Mouse (Mus musculus) heart, embryonic 11.5 days (tissue): ENCODE measurements around the gene Slc25a12. TPM values are rescaled to one million over a fixed set of nuclear protein-coding genes. Genes with fewer than 3 reads are reported as not detected.

ENCODE experiments used
- ATAC-seq: fragments of 200-750 bp; cut with Nextera tagmentation; replicated peaks from 2 replicates; pipeline ENCODE4 v1.8.0; 2017; ENCODE audit warnings: moderate library complexity; ENCODE audit not compliant: insufficient number of reproducible peaks, low FRiP score, low TSS enrichment
- H3K27ac ChIP-seq: fragments of 300-500 bp; sonication (generic); 2 replicates; pipeline ENCODE4 v1.5.1; 2014; ENCODE audit warnings: mild to moderate bottlenecking, low read depth, low read length
- H3K27me3 ChIP-seq: fragments of 300-500 bp; sonication (generic); 2 replicates; pipeline ENCODE4 v1.6.1; 2014; ENCODE audit warnings: mild to moderate bottlenecking, low read length, mixed read lengths; ENCODE audit not compliant: control insufficient read depth, insufficient read depth
- H3K36me3 ChIP-seq: fragments of 300-500 bp; sonication (generic); 2 replicates; pipeline ENCODE4 v1.6.1; 2014; ENCODE audit warnings: mild to moderate bottlenecking, low read length, moderate library complexity, mixed read lengths; ENCODE audit not compliant: control insufficient read depth, insufficient read depth
- H3K4me1 ChIP-seq: fragments of 300-500 bp; sonication (generic); 2 replicates; pipeline ENCODE4 v1.6.1; 2014; ENCODE audit warnings: low read length; ENCODE audit not compliant: control insufficient read depth, insufficient read depth
- H3K4me2 ChIP-seq: fragments of 300-500 bp; sonication (generic); 2 replicates; pipeline ENCODE4 v1.6.1; 2014; ENCODE audit warnings: mild to moderate bottlenecking, moderate library complexity
- H3K4me3 ChIP-seq: fragments of 300-500 bp; sonication (generic); 2 replicates; pipeline ENCODE4 v1.5.1; 2014; ENCODE audit warnings: low read depth, low read length
- H3K9ac ChIP-seq: fragments of 300-500 bp; sonication (generic); 2 replicates; pipeline ENCODE4 v1.6.1; 2014; ENCODE audit warnings: mild to moderate bottlenecking, low read depth, low read length, moderate library complexity
- H3K9me3 ChIP-seq: fragments of 300-500 bp; sonication (generic); replicated peaks from 2 replicates; pipeline ENCODE4 v1.6.1; 2016; ENCODE audit warnings: low read length; ENCODE audit not compliant: control insufficient read depth
- WGBS: fragments of 180-500 bp; shearing (Covaris S2); extraction: QIAGEN DNeasy Blood & Tissue Kit; methylation state at CpG from one replicate; pipeline ENCODE4 v1.1.7; 2014; ENCODE audit not compliant: insufficient replicate concordance; 5-methylcytosine and 5-hydroxymethylcytosine counted together
- polyA plus RNA-seq: library from polyadenylated mRNA; unstranded; fragments of >200 nt; fragmentation: Nextera tagmentation; extraction: Ambion mirVana; gene quantifications from 2 replicates; pipeline ENCODE4 v1.2.1, GENCODE M21; 2014

The Slc25a12 gene
- polyA plus RNA-seq, 1 experiment from 2014 or later = 86.9 TPM

GRCm38 (mm10) chr2:71269332-71269731, 98.2 kb downstream of the Slc25a12 start:
- Histone ChIP-seq H3K9me3 (no peaks in the 10 kb centered on the region), H3K9ac (no peak overlapping the region), H3K4me3 (no peak overlapping the region), H3K27ac (no peak overlapping the region), H3K36me3 (peaks cover 9% of the 10 kb centered on the region), H3K4me1 (no peaks in the 10 kb centered on the region), H3K4me2 (no peak overlapping the region), H3K27me3 (no peaks in the 10 kb centered on the region)
- WGBS = 21% methylated on average over 1 of the region's 1 CpGs
- no peak for ATAC-seq

GRCm38 (mm10) chr2:71268691-71269090, 98.9 kb downstream of the Slc25a12 start:
- Histone ChIP-seq H3K27me3 (no peaks in the 10 kb centered on the region), H3K9me3 (no peaks in the 10 kb centered on the region), H3K36me3 (peaks cover 9% of the 10 kb centered on the region), H3K4me3 (no peak overlapping the region), H3K27ac (no peak overlapping the region), H3K4me1 (no peaks in the 10 kb centered on the region), H3K4me2 (no peak overlapping the region), H3K9ac (no peak overlapping the region)
- ATAC-seq = no peak
- WGBS = 88% methylated on average over 8 of the region's 8 CpGs

- no peak overlapping the region for H3K9ac ChIP-seq
- H3K27ac ChIP-seq = no peak overlapping the region
- peaks cover 23% of the 10 kb centered on the region for H3K36me3 ChIP-seq
- 93% methylated on average over 20 of the region's 20 CpGs for WGBS
- no peak for ATAC-seq
- no peak overlapping the region for H3K4me2 ChIP-seq
- no peak overlapping the region for H3K4me3 ChIP-seq
- no peaks in the 10 kb centered on the region for H3K4me1 ChIP-seq
- H3K9me3 ChIP-seq = no peaks in the 10 kb centered on the region
- no peaks in the 10 kb centered on the region for H3K27me3 ChIP-seq
Observed at GRCm38 (mm10) chr2:71264585-71264984, 103.0 kb downstream of the Slc25a12 start.

- WGBS = 89% methylated on average over 7 of the region's 7 CpGs
- no peaks in the 10 kb centered on the region for H3K9me3 ChIP-seq
- peaks cover 26% of the 10 kb centered on the region for H3K36me3 ChIP-seq
Observed at GRCm38 (mm10) chr2:71256581-71256980, 111.0 kb downstream of the Slc25a12 start.

GRCm38 (mm10) chr2:71254836-71255235, 112.7 kb downstream of the Slc25a12 start:
- no peak for ATAC-seq
- WGBS = 59% methylated on average over 4 of the region's 4 CpGs
- no peak overlapping the region for H3K4me2 ChIP-seq
- H3K9ac ChIP-seq = no peak overlapping the region
- no peaks in the 10 kb centered on the region for H3K27me3 ChIP-seq
- H3K4me1 ChIP-seq = no peaks in the 10 kb centered on the region
- H3K9me3 ChIP-seq = no peaks in the 10 kb centered on the region
- H3K36me3 ChIP-seq = peaks cover 20% of the 10 kb centered on the region
- no peak overlapping the region for H3K4me3 ChIP-seq
- H3K27ac ChIP-seq = no peak overlapping the region

More at GRCm38 (mm10) chr2:71256581-71256980, 111.0 kb downstream of the Slc25a12 start:
- Histone ChIP-seq H3K9ac (no peak overlapping the region), H3K4me1 (no peaks in the 10 kb centered on the region), H3K4me3 (no peak overlapping the region), H3K27ac (no peak overlapping the region), H3K4me2 (no peak overlapping the region), H3K27me3 (no peaks in the 10 kb centered on the region)
- ATAC-seq = no peak

- Histone ChIP-seq H3K9ac (no peak overlapping the region), H3K4me1 (no peaks in the 10 kb centered on the region), H3K4me3 (no peak overlapping the region), H3K27me3 (no peaks in the 10 kb centered on the region), H3K36me3 (peaks cover 9% of the 10 kb centered on the region; the same call in 1 of the 2 replicates), H3K4me2 (no peak overlapping the region), H3K9me3 (no peaks in the 10 kb centered on the region), H3K27ac (no peak overlapping the region)
- ATAC-seq = no peak
- 78% methylated on average over 5 of the region's 5 CpGs for WGBS
Observed at GRCm38 (mm10) chr2:71250841-71251240, 116.7 kb downstream of the Slc25a12 start.

- H3K36me3 ChIP-seq = 0 out of 2 replicates have a peak, but pooled peaks cover 7% of the 10 kb centered on the region
- no peak for ATAC-seq
- no peak overlapping the region for H3K4me2 ChIP-seq
- no peak overlapping the region for H3K9ac ChIP-seq
- 77% methylated on average over 3 of the region's 3 CpGs for WGBS
- no peak overlapping the region for H3K4me3 ChIP-seq
- no peaks in the 10 kb centered on the region for H3K9me3 ChIP-seq
- H3K27ac ChIP-seq = no peak overlapping the region
- no peaks in the 10 kb centered on the region for H3K4me1 ChIP-seq
- no peaks in the 10 kb centered on the region for H3K27me3 ChIP-seq
Observed at GRCm38 (mm10) chr2:71248071-71248470, 119.5 kb downstream of the Slc25a12 start.

- Histone ChIP-seq H3K9ac (no peak overlapping the region), H3K36me3 (no peaks in the 10 kb centered on the region), H3K4me1 (no peaks in the 10 kb centered on the region), H3K9me3 (no peaks in the 10 kb centered on the region), H3K27ac (no peak overlapping the region), H3K27me3 (no peaks in the 10 kb centered on the region), H3K4me3 (no peak overlapping the region), H3K4me2 (no peak overlapping the region)
- WGBS = 89% methylated on average over 5 of the region's 5 CpGs
- no peak for ATAC-seq
Observed at GRCm38 (mm10) chr2:71246096-71246495, 121.5 kb downstream of the Slc25a12 start.

GRCm38 (mm10) chr2:71245416-71245815, 122.1 kb downstream of the Slc25a12 start:
- 93% methylated on average over 3 of the region's 3 CpGs for WGBS
- Histone ChIP-seq H3K4me3 (no peak overlapping the region), H3K4me1 (no peaks in the 10 kb centered on the region), H3K27ac (no peak overlapping the region), H3K27me3 (no peaks in the 10 kb centered on the region), H3K36me3 (no peaks in the 10 kb centered on the region), H3K9ac (no peak overlapping the region), H3K9me3 (no peaks in the 10 kb centered on the region), H3K4me2 (no peak overlapping the region)
- ATAC-seq = no peak
